Mouse (Mus musculus) liver, adult 2 months (tissue): ENCODE measurements around the gene Dbx1. TPM values are rescaled to one million over a fixed set of nuclear protein-coding genes. Genes with fewer than 3 reads are reported as not detected.

ENCODE experiments used
- DNase-seq: peaks from one replicate; pipeline ENCODE4 v3.0.0-alpha.2; 2011; ENCODE audit warnings: low read depth, low spot score; ENCODE audit errors: extremely low read depth
- H3K27ac ChIP-seq: fragments of 200-500 bp; replicated peaks from 2 replicates; pipeline ENCODE4 v1.5.1; 2012; ENCODE audit warnings: low read depth, mild to moderate bottlenecking, control low read depth, inconsistent platforms, low read length; ENCODE audit not compliant: insufficient read depth
- H3K27me3 ChIP-seq: fragments of 200-500 bp; 2 replicates; pipeline ENCODE4 v1.6.1; 2012; ENCODE audit warnings: mild to moderate bottlenecking, moderate library complexity, low read length, inconsistent platforms; ENCODE audit not compliant: control insufficient read depth, insufficient read depth
- H3K36me3 ChIP-seq: fragments of 200-500 bp; 2 replicates; pipeline ENCODE4 v1.6.1; 2012; ENCODE audit warnings: low read length, inconsistent platforms; ENCODE audit not compliant: control insufficient read depth, insufficient read depth
- H3K4me1 ChIP-seq: fragments of 200-500 bp; 2 replicates; pipeline ENCODE4 v1.6.1; 2011; ENCODE audit warnings: low read length; ENCODE audit not compliant: control insufficient read depth, insufficient read depth
- H3K4me3 ChIP-seq: fragments of 200-500 bp; 2 replicates; pipeline ENCODE4 v1.5.1; 2011; ENCODE audit warnings: low read depth, mild to moderate bottlenecking, control low read depth, low read length, moderate library complexity; ENCODE audit not compliant: insufficient read depth
- H3K79me2 ChIP-seq: fragments of 200-500 bp; 2 replicates; pipeline ENCODE4 v1.6.1; 2012; ENCODE audit warnings: inconsistent platforms, mild to moderate bottlenecking, low read length, moderate library complexity; ENCODE audit not compliant: control insufficient read depth, insufficient read depth
- H3K9ac ChIP-seq: fragments of 200-500 bp; 2 replicates; pipeline ENCODE4 v1.6.1; 2012; ENCODE audit warnings: low read depth, mild to moderate bottlenecking, control low read depth, inconsistent platforms, low read length
- CTCF ChIP-seq: fragments of 200-500 bp; IDR thresholded peaks from 2 replicates; pipeline ENCODE4 v1.5.1; 2011; ENCODE audit warnings: low read depth, low read length, control low read depth
- POLR2A ChIP-seq: fragments of 200-500 bp; IDR thresholded peaks from 2 replicates; pipeline ENCODE4 v1.6.1; 2011; ENCODE audit warnings: low read length, control low read depth; ENCODE audit not compliant: insufficient read depth; ENCODE audit errors: extremely low read depth
- WGBS: fragments of 180-500 bp; shearing (Covaris S2); methylation state at CpG from one replicate; pipeline ENCODE4 v1.1.7; 2018; 5-methylcytosine and 5-hydroxymethylcytosine counted together
- polyA plus RNA-seq: library from polyadenylated mRNA; depleted of rRNA; stranded (reverse); fragments of >200 nt; gene quantifications from 2 replicates; pipeline ENCODE4 v1.2.3, GENCODE M21; 2012
- total RNA-seq: library from RNA; depleted of rRNA; stranded (reverse); fragments of >200 nt; gene quantifications from 2 replicates; pipeline ENCODE4 v1.2.3, GENCODE M21; 2014

Gene Dbx1
- total and polyA plus RNA-seq, 2 experiments, result not detected

DNA sequence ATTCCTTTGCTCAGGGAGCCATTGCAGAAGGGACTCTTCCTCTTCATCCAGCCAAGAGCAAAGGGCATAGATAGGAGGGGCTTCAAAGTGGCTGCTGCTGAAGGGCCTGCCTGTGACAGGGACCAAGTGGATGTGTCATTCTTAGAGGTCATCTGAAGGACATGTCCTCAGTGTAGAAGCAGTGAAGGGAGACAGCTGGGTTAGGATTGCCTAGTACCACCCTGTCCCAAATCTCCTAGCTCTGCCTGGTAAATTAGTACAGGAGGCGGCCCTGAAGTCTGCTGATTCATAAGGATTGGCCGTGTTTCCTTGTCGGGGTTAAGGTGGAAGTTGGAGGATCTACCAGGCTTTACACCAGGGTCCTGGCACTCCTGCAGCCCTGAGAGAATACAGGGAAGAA, 36.7 kb downstream of the Dbx1 start:
- no peak overlapping the region for H3K27ac ChIP-seq
- DNase-seq, result no peak
- H3K36me3 ChIP-seq, result peaks cover 27% of the 10 kb centered on the region
- TF ChIP-seq CTCF (no peak), POLR2A (no peak)
- H3K27me3 ChIP-seq, result no peaks in the 10 kb centered on the region
- WGBS, result 93% methylated on average over 3 of the region's 3 CpGs
- H3K4me3 ChIP-seq, result no peak overlapping the region
- no peaks in the 10 kb centered on the region for H3K4me1 ChIP-seq
- no peaks in the 10 kb centered on the region for H3K79me2 ChIP-seq
- H3K9ac ChIP-seq, result no peak overlapping the region

- Histone ChIP-seq H3K27me3 (no peaks in the 10 kb centered on the region), H3K79me2 (no peaks in the 10 kb centered on the region), H3K36me3 (peaks cover 35% of the 10 kb centered on the region), H3K9ac (no peak overlapping the region), H3K4me1 (no peaks in the 10 kb centered on the region), H3K4me3 (no peak overlapping the region), H3K27ac (no peak overlapping the region)
- WGBS, result 95% methylated on average over 13 of the region's 13 CpGs
- no peak for DNase-seq
- TF ChIP-seq CTCF (no peak), POLR2A (no peak)
Observed at GRCm38 (mm10) chr7:49598225-49598624, 38.4 kb downstream of the Dbx1 start.

DNA sequence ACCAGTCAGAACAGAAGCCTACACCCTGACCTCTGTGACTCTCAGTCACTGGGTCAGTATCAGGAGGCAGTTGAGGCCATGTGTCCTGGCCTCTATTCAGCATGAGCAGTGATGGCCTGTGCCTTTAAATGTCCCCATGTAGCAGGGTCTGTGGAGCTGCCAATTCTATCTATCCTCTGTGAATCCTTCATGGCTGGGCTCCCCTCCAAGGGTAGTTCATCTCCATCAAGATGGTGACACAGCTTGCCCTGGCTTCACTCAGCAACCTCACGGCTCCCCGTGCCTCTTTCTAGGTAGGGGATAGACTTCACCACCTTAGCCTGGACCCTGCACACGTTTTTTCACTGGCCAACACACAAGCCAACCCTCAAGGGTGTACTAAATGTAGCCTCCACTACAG, 38.9 kb downstream of the Dbx1 start:
- H3K9ac ChIP-seq, result no peak overlapping the region
- no peak overlapping the region for H3K4me3 ChIP-seq
- 88% methylated on average over 3 of the region's 3 CpGs for WGBS
- no peak overlapping the region for H3K27ac ChIP-seq
- TF ChIP-seq CTCF, result no peak
- no peak for TF ChIP-seq POLR2A
- no peaks in the 10 kb centered on the region for H3K79me2 ChIP-seq
- no peaks in the 10 kb centered on the region for H3K27me3 ChIP-seq
- peaks cover 33% of the 10 kb centered on the region for H3K36me3 ChIP-seq
- DNase-seq, result no peak
- no peaks in the 10 kb centered on the region for H3K4me1 ChIP-seq

GRCm38 (mm10) chr7:49589635-49590034, 47.0 kb downstream of the Dbx1 start:
- H3K4me1 ChIP-seq, result no peaks in the 10 kb centered on the region
- H3K27me3 ChIP-seq, result no peaks in the 10 kb centered on the region
- WGBS, result 87% methylated on average over 8 of the region's 8 CpGs
- no peak overlapping the region for H3K27ac ChIP-seq
- H3K79me2 ChIP-seq, result no peaks in the 10 kb centered on the region
- no peak for TF ChIP-seq POLR2A
- no peak for TF ChIP-seq CTCF
- DNase-seq, result no peak
- no peak overlapping the region for H3K4me3 ChIP-seq
- peaks cover 34% of the 10 kb centered on the region for H3K36me3 ChIP-seq
- H3K9ac ChIP-seq, result no peak overlapping the region

DNA sequence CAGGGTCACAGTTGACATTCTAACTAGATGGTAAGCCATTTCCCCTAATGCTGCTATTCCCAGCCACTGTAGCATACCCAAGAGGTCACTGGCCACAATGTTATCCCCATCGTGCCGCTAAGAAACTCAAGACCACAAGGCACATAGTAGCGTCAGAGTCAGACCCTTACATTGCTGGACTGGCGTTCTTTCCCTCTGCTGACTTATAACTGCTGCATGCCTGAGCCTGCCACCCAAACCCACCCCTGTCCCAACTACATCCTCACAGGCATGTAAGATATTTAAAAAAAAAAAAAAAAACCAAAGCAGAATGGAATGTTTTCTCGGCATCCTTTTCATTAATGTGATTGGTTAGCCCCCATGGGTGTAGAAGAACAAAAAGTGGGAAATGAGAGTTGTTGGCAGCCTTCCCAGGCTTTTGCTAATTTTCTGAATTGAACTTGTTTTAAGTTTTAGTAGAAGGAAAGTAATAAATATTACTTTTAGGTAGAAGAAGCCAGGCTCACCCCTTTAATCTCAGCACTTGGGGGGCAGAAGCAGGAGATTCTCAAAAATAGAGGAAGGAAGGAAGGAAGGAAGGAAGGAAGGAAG, 50.0 kb downstream of the Dbx1 start:
- no peak overlapping the region for H3K9ac ChIP-seq
- no peaks in the 10 kb centered on the region for H3K27me3 ChIP-seq
- WGBS, result 84% methylated on average over 5 of the region's 5 CpGs
- TF ChIP-seq POLR2A, result no peak
- no peak for TF ChIP-seq CTCF
- no peak for DNase-seq
- H3K79me2 ChIP-seq, result no peaks in the 10 kb centered on the region
- H3K4me1 ChIP-seq, result no peaks in the 10 kb centered on the region
- H3K27ac ChIP-seq, result no peak overlapping the region
- H3K4me3 ChIP-seq, result no peak overlapping the region
- H3K36me3 ChIP-seq, result peaks cover 35% of the 10 kb centered on the region

GRCm38 (mm10) chr7:49583176-49583575, 53.5 kb downstream of the Dbx1 start:
- no peak for DNase-seq
- no peak overlapping the region for H3K4me3 ChIP-seq
- H3K4me1 ChIP-seq, result no peaks in the 10 kb centered on the region
- WGBS, result 97% methylated on average over 6 of the region's 6 CpGs
- peaks cover 37% of the 10 kb centered on the region for H3K36me3 ChIP-seq
- H3K79me2 ChIP-seq, result no peaks in the 10 kb centered on the region; the same call in 1 of the 2 replicates
- no peaks in the 10 kb centered on the region for H3K27me3 ChIP-seq
- H3K9ac ChIP-seq, result no peak overlapping the region
- TF ChIP-seq POLR2A (no peak), CTCF (no peak)
- H3K27ac ChIP-seq, result no peak overlapping the region
